Mouse (Mus musculus) naive thymus-derived CD4-positive, alpha-beta T cell, adult 5 months (primary cell): ENCODE results near the gene Atp6ap2. TPM values are rescaled to one million over a fixed set of nuclear protein-coding genes. Genes with fewer than 3 reads are reported as not detected.

ENCODE experiments used
- polyA plus RNA-seq: library from polyadenylated mRNA; unstranded; fragments of 100-300 nt; shearing (Covaris generic); gene quantifications from one replicate; pipeline ENCODE4 v1.2.1, GENCODE M21; 2017

The Atp6ap2 gene
- polyA plus RNA-seq = 117 TPM

DNA sequence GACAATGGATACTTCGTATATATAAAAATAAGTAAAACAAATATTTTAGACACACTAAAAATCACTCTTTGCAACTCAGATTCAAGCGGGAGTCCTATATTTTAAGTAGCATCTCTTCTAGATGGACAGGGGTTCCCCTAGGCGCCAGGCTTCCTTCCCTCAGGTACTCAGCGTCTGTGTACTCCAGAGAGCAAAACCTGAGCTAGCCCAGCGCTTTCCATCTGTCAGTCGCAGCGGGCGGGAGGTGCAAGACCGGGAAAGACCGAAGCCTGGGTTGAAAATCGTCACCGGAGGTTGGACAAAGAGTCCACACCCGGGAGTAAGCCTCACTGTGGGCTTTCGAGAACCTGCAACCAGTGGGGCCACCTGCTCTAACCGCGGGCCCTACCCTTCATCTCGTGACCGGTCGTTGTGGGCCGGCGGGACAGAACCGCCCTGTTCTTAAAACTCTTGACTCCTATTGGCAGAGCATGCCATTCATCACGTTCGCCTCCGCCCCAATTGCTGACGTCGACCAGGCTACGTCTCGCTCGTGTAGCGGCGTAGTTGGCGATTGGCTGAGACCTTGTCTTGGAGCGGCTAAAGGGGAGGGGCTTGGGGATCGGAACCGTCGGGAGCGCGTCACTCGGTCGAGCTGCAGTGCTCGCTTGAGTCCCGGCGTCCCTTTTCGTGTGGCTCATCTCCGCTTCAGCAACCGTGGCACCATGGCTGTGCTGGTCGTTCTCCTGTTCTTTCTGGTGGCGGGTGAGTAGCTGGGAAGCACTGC is at the start of gene Atp6ap2:
Gene Atp6ap2, plus strand, starts transcription at position 610 of the 766 bp plus-strand sequence.

Other genes starting within 250 kb of the Atp6ap2 start
- 49.3 TPM for gene 1810030O07Rik, start 85.9 kb downstream of the Atp6ap2 start, polyA plus RNA-seq
- 75.8 TPM for gene Med14, start 174.3 kb downstream of the Atp6ap2 start, polyA plus RNA-seq